ENCODE assay signal across 8 mouse cellular contexts in genomic region chr1:106072071-106072440, GRCm38 (mm10).
DNase-seq lines count a peak whose midpoint lies in the region; ATAC-seq and TF ChIP-seq lines count a peak whose summit lies in the region.

No protein-coding gene starts in this region.

- peaks cover 11% of the 10 kb centered on the region for H3K4me1 ChIP-seq in hindbrain, embryonic 12.5 days
- peaks cover 9% of the 10 kb centered on the region; the same call in 1 of the 2 replicates for H3K4me1 ChIP-seq in neural tube, embryonic 14.5 days (ENCODE audit: control insufficient read depth, insufficient read depth, low read length)

- peak overlapping the region; percentile 37 for H3K4me3 ChIP-seq in layer of hippocampus, adult 2 months
- H3K4me3 ChIP-seq in hindbrain, embryonic 12.5 days, result peak overlapping the region; percentile 14; the same call in 1 of the 2 replicates
- 0 out of 2 replicates have a peak overlapping the region, but pooled peaks have one; percentile 5 for H3K4me3 ChIP-seq in neural tube, embryonic 14.5 days (ENCODE audit: low read depth, low read length)

- H3K36me3 ChIP-seq in hindbrain, embryonic 12.5 days, result no peaks in the 10 kb centered on the region
- H3K36me3 ChIP-seq in neural tube, embryonic 14.5 days (ENCODE audit: control insufficient read depth, insufficient read depth, low read length), result no peaks in the 10 kb centered on the region

- ATAC-seq in hindbrain, embryonic 12.5 days (ENCODE audit: low FRiP score), result peak; percentile 82
- peak; percentile 94 for ATAC-seq in neural tube, embryonic 14.5 days (ENCODE audit: low read depth)

- no peak for TF ChIP-seq CTCF in layer of hippocampus, adult 2 months (conservative IDR thresholded peaks at IDR 0.05)

- H3K9ac ChIP-seq in hindbrain, embryonic 12.5 days, result no peak overlapping the region
- peak overlapping the region; percentile 37; the same call in 1 of the 2 replicates for H3K9ac ChIP-seq in neural tube, embryonic 14.5 days (replicated peaks; ENCODE audit: low read depth, low read length)

- no peaks in the 10 kb centered on the region for H3K9me3 ChIP-seq in hindbrain, embryonic 12.5 days (replicated peaks)
- no peaks in the 10 kb centered on the region for H3K9me3 ChIP-seq in neural tube, embryonic 14.5 days (ENCODE audit: control insufficient read depth, low read length)

- no peaks in the 10 kb centered on the region for H3K27me3 ChIP-seq in hindbrain, embryonic 12.5 days
- no peaks in the 10 kb centered on the region for H3K27me3 ChIP-seq in neural tube, embryonic 14.5 days (ENCODE audit: control insufficient read depth, insufficient read depth, low read length)

- H3K4me2 ChIP-seq in hindbrain, embryonic 12.5 days (replicated peaks), result peak overlapping the region; percentile 46
- peak overlapping the region; percentile 41 for H3K4me2 ChIP-seq in neural tube, embryonic 14.5 days (ENCODE audit: low read depth, low read length)

- 3% methylated on average over 10 of the region's 10 CpGs for WGBS in hindbrain, embryonic 12.5 days
- WGBS in neural tube, embryonic 14.5 days, result 2% methylated on average over 10 of the region's 10 CpGs

- H3K27ac ChIP-seq in layer of hippocampus, adult 2 months, result peak overlapping the region; percentile 40; the same call in 1 of the 2 replicates
- H3K27ac ChIP-seq in hindbrain, embryonic 12.5 days, result peak overlapping the region; percentile 55; the same call in 1 of the 2 replicates
- no peak overlapping the region for H3K27ac ChIP-seq in neural tube, embryonic 14.5 days (ENCODE audit: low read depth, low read length)

- no peak for DNase-seq in layer of hippocampus, adult 2 months (ENCODE audit: low spot score in 2 of 2)
- no peak for DNase-seq in layer of hippocampus, adult 9-10 months (ENCODE audit: low spot score)
- peak; percentile 37 for DNase-seq in cerebellum, adult 9-11 months
- DNase-seq in left cerebral cortex, adult 9 months (ENCODE audit: low spot score in 2 of 2), result no peak
- DNase-seq in frontal cortex, postnatal 14 days (ENCODE audit: low spot score in 2 of 2), result no peak
- DNase-seq in urinary bladder, postnatal 4 days (ENCODE audit: low spot score in 2 of 2), result no peak
